Mouse (Mus musculus) cortical plate, adult 2 months (tissue): Measurements from ENCODE around the gene Tgif1. TPM values are rescaled to one million over a fixed set of nuclear protein-coding genes. Genes with fewer than 3 reads are reported as not detected.
"Not testable (repeated sequence)": the region's sequence is repeated elsewhere in the genome, so short reads cannot be mapped to it uniquely, and the experiment has no call there.

ENCODE experiments used
- H3K27ac ChIP-seq: fragments of 200-500 bp; 2 replicates; pipeline ENCODE4 v1.5.1; 2012; ENCODE audit warnings: low read length, control low read depth, inconsistent platforms; ENCODE audit not compliant: insufficient read depth
- H3K4me1 ChIP-seq: fragments of 200-500 bp; 2 replicates; pipeline ENCODE4 v1.6.1; 2011; ENCODE audit warnings: low read length; ENCODE audit not compliant: control insufficient read depth, insufficient read depth
- H3K4me3 ChIP-seq: fragments of 200-500 bp; 2 replicates; pipeline ENCODE4 v1.5.1; 2011; ENCODE audit warnings: mild to moderate bottlenecking, low read length, control low read depth; ENCODE audit not compliant: insufficient read depth
- CTCF ChIP-seq: fragments of 200-500 bp; IDR thresholded peaks from 2 replicates; pipeline ENCODE4 v1.5.1; 2011; ENCODE audit warnings: mild to moderate bottlenecking, control low read depth, low read length; ENCODE audit not compliant: insufficient read depth; ENCODE audit errors: extremely low read depth
- POLR2A ChIP-seq: fragments of 200-500 bp; IDR thresholded peaks from 2 replicates; pipeline ENCODE4 v1.6.1; 2011; ENCODE audit warnings: mild to moderate bottlenecking, low read length, control low read depth; ENCODE audit not compliant: insufficient read depth; ENCODE audit errors: extremely low read depth
- polyA plus RNA-seq: library from polyadenylated mRNA; depleted of rRNA; stranded (reverse); fragments of >200 nt; gene quantifications from 2 replicates; pipeline ENCODE4 v1.2.3, GENCODE M21; 2012

Gene Tgif1
- polyA plus RNA-seq, 1 experiment: 3.3 TPM

- TF ChIP-seq POLR2A: no peak
- TF ChIP-seq CTCF: no peak
- Histone ChIP-seq H3K27ac (no peak overlapping the region), H3K4me1 (no peaks in the 10 kb centered on the region; the same call in 1 of the 2 replicates), H3K4me3 (no peak overlapping the region)
Observed at GRCm38 (mm10) chr17:70831591-70831990, 21.8 kb downstream of the Tgif1 start.

GRCm38 (mm10) chr17:70829943-70830715 is 23.2 kb downstream of the Tgif1 start:
- no peak for TF ChIP-seq CTCF
- no peak for TF ChIP-seq POLR2A
- Histone ChIP-seq H3K27ac (no peak overlapping the region), H3K4me1 (no peaks in the 10 kb centered on the region; the same call in 1 of the 2 replicates), H3K4me3 (no peak overlapping the region)

- TF ChIP-seq POLR2A (no peak), CTCF (no peak)
- no peak overlapping the region for H3K27ac ChIP-seq
- no peak overlapping the region for H3K4me3 ChIP-seq
- H3K4me1 ChIP-seq: no peaks in the 10 kb centered on the region
Observed at GRCm38 (mm10) chr17:70829217-70829616, 24.1 kb downstream of the Tgif1 start.

- Histone ChIP-seq H3K4me3 (no peak overlapping the region), H3K4me1 (no peaks in the 10 kb centered on the region), H3K27ac (no peak overlapping the region)
- TF ChIP-seq CTCF (no peak), POLR2A (no peak)
Observed at GRCm38 (mm10) chr17:70828569-70828968, 24.8 kb downstream of the Tgif1 start.

GRCm38 (mm10) chr17:70828180-70828528 is 25.2 kb downstream of the Tgif1 start:
- Histone ChIP-seq H3K27ac (no peak overlapping the region), H3K4me1 (no peaks in the 10 kb centered on the region), H3K4me3 (no peak overlapping the region)
- TF ChIP-seq POLR2A (no peak), CTCF (no peak)

GRCm38 (mm10) chr17:70827463-70828179 is 25.7 kb downstream of the Tgif1 start:
- not testable (repeated sequence) for H3K4me3 ChIP-seq, H3K27ac ChIP-seq, H3K4me1 ChIP-seq

GRCm38 (mm10) chr17:70826227-70826626 is 27.1 kb downstream of the Tgif1 start:
- Histone ChIP-seq H3K4me1 (no peaks in the 10 kb centered on the region), H3K4me3 (0 out of 2 replicates have a peak overlapping the region, but pooled peaks have one; percentile 1), H3K27ac (no peak overlapping the region)
- TF ChIP-seq POLR2A (peak; percentile 62; the same call in 1 of the 2 replicates), CTCF (no peak)

- TF ChIP-seq POLR2A (no peak), CTCF (no peak)
- H3K4me3 ChIP-seq: no peak overlapping the region
- H3K4me1 ChIP-seq: no peaks in the 10 kb centered on the region
- H3K27ac ChIP-seq: no peak overlapping the region
Observed at GRCm38 (mm10) chr17:70823083-70823482, 30.3 kb downstream of the Tgif1 start.

GRCm38 (mm10) chr17:70817862-70818451 is 35.4 kb downstream of the Tgif1 start:
- Histone ChIP-seq H3K27ac (no peak overlapping the region), H3K4me3 (no peak overlapping the region), H3K4me1 (no peaks in the 10 kb centered on the region)
- TF ChIP-seq CTCF: no peak
- TF ChIP-seq POLR2A: no peak
